Mouse (Mus musculus) heart, embryonic 12.5 days (tissue): ENCODE data around the gene Slc7a1. TPM values are rescaled to one million over a fixed set of nuclear protein-coding genes. Genes with fewer than 3 reads are reported as not detected.
A peak's percentile ranks its signal among the peaks of the same experiment; 100 is the strongest.

ENCODE experiments used
- ATAC-seq: fragments of 200-750 bp; cut with Nextera tagmentation; 2 replicates; pipeline ENCODE4 v1.8.0; 2017; ENCODE audit warnings: moderate TSS enrichment, moderate library complexity; ENCODE audit not compliant: insufficient number of reproducible peaks, low FRiP score
- H3K27ac ChIP-seq: fragments of 300-500 bp; sonication (generic); 2 replicates; pipeline ENCODE4 v1.5.1; 2016; ENCODE audit warnings: mild to moderate bottlenecking, moderate library complexity; ENCODE audit not compliant: poor library complexity, severe bottlenecking
- H3K27me3 ChIP-seq: fragments of 300-500 bp; sonication (generic); replicated peaks from 2 replicates; pipeline ENCODE4 v1.6.1; 2016; ENCODE audit warnings: mild to moderate bottlenecking, moderate library complexity
- H3K36me3 ChIP-seq: fragments of 300-500 bp; sonication (generic); 2 replicates; pipeline ENCODE4 v1.6.1; 2016; ENCODE audit warnings: mild to moderate bottlenecking, moderate library complexity
- H3K4me1 ChIP-seq: fragments of 300-500 bp; sonication (generic); replicated peaks from 2 replicates; pipeline ENCODE4 v1.6.1; 2016; ENCODE audit warnings: mild to moderate bottlenecking
- H3K4me2 ChIP-seq: fragments of 300-500 bp; sonication (generic); 2 replicates; pipeline ENCODE4 v1.6.1; 2016; ENCODE audit warnings: mild to moderate bottlenecking, moderate library complexity
- H3K4me3 ChIP-seq: fragments of 300-500 bp; sonication (generic); 2 replicates; pipeline ENCODE4 v1.5.1; 2016; ENCODE audit warnings: mild to moderate bottlenecking
- H3K9ac ChIP-seq: fragments of 300-500 bp; sonication (generic); 2 replicates; pipeline ENCODE4 v1.6.1; 2016; ENCODE audit warnings: mild to moderate bottlenecking, moderate library complexity
- H3K9me3 ChIP-seq: fragments of 300-500 bp; sonication (generic); replicated peaks from 2 replicates; pipeline ENCODE4 v1.6.1; 2016; ENCODE audit warnings: mild to moderate bottlenecking, moderate library complexity
- WGBS: fragments of 180-500 bp; shearing (Covaris S2); methylation state at CpG from one replicate; pipeline ENCODE4 v1.1.7; 2016; 5-methylcytosine and 5-hydroxymethylcytosine counted together
- polyA plus RNA-seq: library from polyadenylated mRNA; unstranded; fragments of >200 nt; fragmentation: Nextera tagmentation; extraction: Ambion mirVana; gene quantifications from 2 replicates; pipeline ENCODE4 v1.2.1, GENCODE M21; 2016

The Slc7a1 gene
- polyA plus RNA-seq, 1 experiment from 2014 or later = 24.0 TPM

DNA sequence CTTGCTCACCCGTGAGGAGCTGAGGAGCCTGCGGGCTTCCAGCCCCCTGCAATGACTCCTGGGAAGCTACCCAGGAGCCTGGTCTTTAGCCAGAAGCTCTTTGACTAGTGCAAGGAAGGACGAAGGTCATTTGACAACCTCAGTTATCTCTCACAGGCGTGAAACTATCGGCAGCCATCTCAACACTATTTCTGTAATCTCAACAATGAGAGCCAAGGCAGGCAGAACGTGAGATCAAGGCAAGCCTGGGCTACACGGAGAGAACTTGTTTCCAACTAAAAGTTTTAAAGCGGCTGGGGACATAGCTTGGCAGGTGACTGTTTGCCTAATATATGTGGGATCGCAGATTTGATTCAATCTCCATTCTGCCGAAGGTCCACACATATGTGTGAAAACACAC lies 16.8 kb upstream of the Slc7a1 start:
- no peak overlapping the region for H3K27ac ChIP-seq
- no peak for ATAC-seq
- 36% methylated on average over 10 of the region's 10 CpGs for WGBS

DNA sequence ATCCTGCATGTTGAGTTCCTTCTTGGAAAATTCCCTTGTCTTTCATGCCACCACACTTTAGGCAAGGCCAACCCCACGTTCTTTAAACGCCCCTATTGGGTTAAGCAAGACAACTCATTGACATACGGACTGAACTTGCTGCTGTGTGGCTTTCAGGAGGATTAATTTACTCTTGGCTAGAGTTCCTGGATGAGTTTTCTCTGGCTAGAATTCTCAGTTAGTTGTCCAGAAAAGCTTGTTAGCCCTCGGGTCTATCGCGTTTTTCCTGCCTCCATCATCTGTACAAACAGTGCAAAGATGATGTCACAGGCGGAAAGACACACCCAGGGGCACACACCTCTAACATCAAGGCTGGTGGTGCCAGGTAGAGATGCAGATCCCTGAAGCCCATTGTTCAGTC lies 14.5 kb upstream of the Slc7a1 start:
- Histone ChIP-seq H3K36me3 (no peaks in the 10 kb centered on the region), H3K27ac (no peak overlapping the region), H3K9ac (no peak overlapping the region), H3K4me1 (peaks cover 17% of the 10 kb centered on the region), H3K9me3 (no peaks in the 10 kb centered on the region), H3K4me2 (no peak overlapping the region), H3K27me3 (no peaks in the 10 kb centered on the region), H3K4me3 (no peak overlapping the region)
- no peak for ATAC-seq
- WGBS = 33% methylated on average over 7 of the region's 7 CpGs

More for the DNA sequence above, 16.8 kb upstream of the Slc7a1 start:
- H3K4me3 ChIP-seq = no peak overlapping the region
- no peaks in the 10 kb centered on the region for H3K27me3 ChIP-seq
- 0 out of 2 replicates have a peak, but pooled peaks cover 3% of the 10 kb centered on the region for H3K9me3 ChIP-seq
- H3K9ac ChIP-seq = no peak overlapping the region
- H3K4me1 ChIP-seq = peaks cover 10% of the 10 kb centered on the region
- no peak overlapping the region for H3K4me2 ChIP-seq
- H3K36me3 ChIP-seq = no peaks in the 10 kb centered on the region

DNA sequence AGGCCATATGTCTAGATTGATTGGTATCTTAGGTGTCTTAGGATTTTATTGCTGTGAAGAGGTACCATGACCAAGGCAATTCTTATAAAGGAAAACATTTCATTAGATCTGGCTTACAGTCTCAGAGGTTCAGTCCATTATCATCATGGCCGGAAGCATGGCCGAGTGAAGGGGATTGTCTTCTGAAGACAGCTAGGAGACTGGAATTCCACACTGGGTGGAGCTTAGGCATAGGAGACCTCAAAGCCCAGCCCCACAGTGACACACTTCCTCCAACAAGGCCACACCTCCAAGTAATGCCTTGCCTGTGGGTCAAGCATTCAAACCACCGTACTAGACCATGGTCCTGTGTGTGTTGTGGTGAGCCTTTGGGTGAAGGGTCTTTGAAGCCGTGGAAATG lies 12.8 kb upstream of the Slc7a1 start:
- Histone ChIP-seq H3K27ac (no peak overlapping the region), H3K36me3 (no peaks in the 10 kb centered on the region), H3K4me3 (no peak overlapping the region), H3K4me1 (peaks cover 17% of the 10 kb centered on the region), H3K4me2 (no peak overlapping the region), H3K9me3 (no peaks in the 10 kb centered on the region), H3K9ac (no peak overlapping the region), H3K27me3 (no peaks in the 10 kb centered on the region)
- ATAC-seq = no peak
- 89% methylated on average over 4 of the region's 4 CpGs for WGBS

DNA sequence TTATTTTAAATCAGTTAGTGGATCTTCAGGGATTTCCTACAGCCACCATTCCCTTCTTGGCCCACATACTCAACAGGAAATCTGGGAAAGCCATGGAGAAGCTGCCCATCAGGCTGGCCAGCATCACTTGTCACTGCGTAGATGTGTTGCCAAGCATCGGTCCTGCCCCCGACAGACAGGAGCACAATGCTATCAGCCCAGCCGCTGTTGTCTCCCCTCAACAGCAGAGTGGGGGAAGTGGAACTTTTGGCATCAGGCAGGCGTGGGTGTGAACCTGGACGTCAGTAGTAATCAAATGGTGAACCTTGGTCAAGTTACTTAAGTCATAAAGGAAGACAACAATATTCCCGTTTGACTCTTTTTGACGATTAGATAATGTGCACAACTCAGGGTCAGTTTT lies 9.8 kb upstream of the Slc7a1 start:
- H3K4me3 ChIP-seq = no peak overlapping the region
- WGBS = 36% methylated on average over 8 of the region's 8 CpGs
- H3K27ac ChIP-seq = no peak overlapping the region
- H3K36me3 ChIP-seq = no peaks in the 10 kb centered on the region
- H3K9ac ChIP-seq = no peak overlapping the region
- no peaks in the 10 kb centered on the region for H3K27me3 ChIP-seq
- H3K4me2 ChIP-seq = no peak overlapping the region
- no peaks in the 10 kb centered on the region; the same call in 1 of the 2 replicates for H3K9me3 ChIP-seq
- peak; percentile 74 for ATAC-seq
- H3K4me1 ChIP-seq = peaks cover 8% of the 10 kb centered on the region; the same call in 1 of the 2 replicates

DNA sequence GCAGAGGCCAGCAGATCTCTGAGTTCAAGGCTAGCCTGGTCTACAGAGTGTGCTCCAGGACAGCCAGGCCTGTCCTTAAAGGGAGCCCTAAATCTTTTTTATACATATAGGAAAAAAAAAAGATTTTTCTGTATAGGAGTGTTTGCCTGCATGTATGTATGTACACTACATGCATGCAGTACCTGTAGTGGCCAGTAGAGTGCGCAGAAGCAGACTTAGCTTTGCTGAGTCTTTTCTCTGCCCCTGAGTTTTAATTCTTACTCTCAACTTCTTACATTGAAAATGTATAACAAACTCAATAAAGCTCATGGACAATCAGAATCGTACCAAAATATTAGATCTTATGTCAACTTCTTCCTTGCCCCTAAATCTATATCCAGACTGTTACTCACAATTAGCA lies 7.2 kb upstream of the Slc7a1 start:
- Histone ChIP-seq H3K4me3 (no peak overlapping the region), H3K9me3 (peaks cover 5% of the 10 kb centered on the region; the same call in 1 of the 2 replicates), H3K27ac (no peak overlapping the region), H3K4me1 (peaks cover 8% of the 10 kb centered on the region; the same call in 1 of the 2 replicates), H3K4me2 (no peak overlapping the region), H3K27me3 (no peaks in the 10 kb centered on the region), H3K36me3 (no peaks in the 10 kb centered on the region), H3K9ac (no peak overlapping the region)
- ATAC-seq = no peak
- 84% methylated on average over 2 of the region's 2 CpGs for WGBS

DNA sequence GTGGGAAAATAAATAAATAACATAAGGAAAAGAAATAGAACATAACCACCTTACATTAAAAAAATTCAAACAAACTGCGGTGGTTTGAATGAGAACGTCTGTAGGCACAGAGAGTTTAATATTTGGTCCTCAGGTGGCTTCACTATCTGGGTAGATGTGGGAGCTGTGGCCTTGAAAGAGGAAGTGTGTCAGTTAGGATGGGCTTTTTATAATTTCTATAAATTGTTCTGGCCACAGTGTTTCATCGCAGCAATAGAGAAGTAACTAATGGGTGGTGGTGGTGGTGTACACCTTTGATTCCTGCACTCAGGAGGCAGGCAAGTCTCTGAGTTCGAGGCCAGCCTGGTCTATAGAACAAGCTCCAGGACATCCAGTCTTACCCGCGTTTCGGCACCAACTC lies 4.8 kb upstream of the Slc7a1 start:
- Histone ChIP-seq H3K4me3 (no peak overlapping the region), H3K27ac (no peak overlapping the region), H3K36me3 (no peaks in the 10 kb centered on the region), H3K27me3 (0 out of 2 replicates have a peak, but pooled peaks cover 4% of the 10 kb centered on the region), H3K9me3 (peaks cover 5% of the 10 kb centered on the region; the same call in 1 of the 2 replicates), H3K9ac (no peak overlapping the region), H3K4me2 (no peak overlapping the region), H3K4me1 (peaks cover 6% of the 10 kb centered on the region; the same call in 1 of the 2 replicates)
- WGBS = 87% methylated on average over 7 of the region's 7 CpGs
- no peak for ATAC-seq

DNA sequence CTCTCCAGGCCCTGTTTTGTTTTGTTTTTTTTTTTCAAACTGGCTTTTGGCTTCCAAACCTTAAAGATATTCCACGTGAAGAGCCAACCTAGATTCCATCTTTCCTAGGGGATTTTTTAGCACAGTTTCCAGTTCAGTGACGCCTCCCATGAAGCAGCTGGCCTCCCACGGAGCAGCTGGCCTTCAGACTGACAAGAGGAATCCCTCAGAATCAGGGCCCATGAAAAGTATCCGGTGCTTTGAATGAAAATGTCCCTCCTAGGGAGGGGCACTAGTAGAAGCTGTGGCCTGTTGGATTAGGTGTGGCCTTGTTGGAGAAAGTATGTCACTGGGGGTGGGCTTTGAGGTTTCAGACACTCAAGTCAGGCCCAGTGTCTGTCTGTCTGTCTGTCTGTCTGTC lies 2.9 kb upstream of the Slc7a1 start:
- WGBS = 54% methylated on average over 4 of the region's 4 CpGs
- Histone ChIP-seq H3K4me3 (no peak overlapping the region), H3K9me3 (peaks cover 5% of the 10 kb centered on the region; the same call in 1 of the 2 replicates), H3K27ac (no peak overlapping the region), H3K9ac (no peak overlapping the region), H3K4me2 (no peak overlapping the region), H3K4me1 (peaks cover 14% of the 10 kb centered on the region), H3K36me3 (no peaks in the 10 kb centered on the region), H3K27me3 (0 out of 2 replicates have a peak, but pooled peaks cover 4% of the 10 kb centered on the region)
- ATAC-seq = no peak

DNA sequence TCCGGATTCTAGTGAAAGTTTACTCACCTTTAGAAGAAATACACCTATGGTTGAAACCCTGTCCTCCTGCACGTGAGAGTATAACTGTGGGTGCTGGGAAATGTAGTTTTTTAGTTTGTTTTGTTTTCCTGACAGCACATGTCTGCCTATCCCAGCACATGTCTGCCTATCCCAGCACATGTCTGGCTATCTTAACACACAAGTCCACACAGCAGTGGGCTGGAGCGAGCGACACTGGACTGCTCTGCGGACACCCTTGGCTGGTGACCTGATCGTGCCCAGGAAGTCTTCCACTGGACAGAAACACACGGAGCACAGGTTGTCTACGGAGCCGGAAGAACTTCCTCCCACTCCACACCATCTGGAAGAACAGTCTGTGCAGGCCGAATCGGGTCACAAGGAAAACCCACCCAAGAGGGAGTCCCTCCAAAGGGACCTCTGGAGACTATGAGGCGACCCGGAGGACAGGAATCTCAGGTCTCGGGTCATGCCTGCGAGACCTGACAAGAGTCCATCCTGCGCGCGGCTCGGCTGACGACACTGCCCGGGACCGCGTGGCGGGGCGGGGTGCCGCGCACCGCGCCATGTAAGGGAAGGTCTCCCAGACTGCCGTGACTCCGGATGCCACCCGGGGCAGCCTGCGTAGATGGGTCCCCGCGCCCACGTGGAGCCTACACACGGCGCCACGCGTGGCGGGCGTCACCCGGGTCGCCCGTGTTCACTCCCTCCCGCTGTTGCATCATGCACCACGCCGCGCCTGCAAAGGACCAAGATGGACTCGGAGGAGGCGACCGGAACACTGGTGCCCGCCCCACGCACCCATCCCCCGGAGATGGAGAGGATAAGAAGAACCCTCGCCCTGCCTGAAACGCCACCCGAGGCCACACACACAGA lies 691 bp downstream of the Slc7a1 start:
- Histone ChIP-seq H3K4me2 (peak overlapping the region; percentile 97), H3K27ac (peak overlapping the region; percentile 75), H3K9ac (peak overlapping the region; percentile 94), H3K27me3 (0 out of 2 replicates have a peak, but pooled peaks cover 4% of the 10 kb centered on the region), H3K9me3 (0 out of 2 replicates have a peak, but pooled peaks cover 4% of the 10 kb centered on the region), H3K36me3 (peaks cover 16% of the 10 kb centered on the region; the same call in 1 of the 2 replicates), H3K4me1 (peaks cover 17% of the 10 kb centered on the region), H3K4me3 (peak overlapping the region; percentile 90)
- ATAC-seq = peak; percentile 75
- under 1% methylated on average over 58 of the region's 58 CpGs for WGBS

DNA sequence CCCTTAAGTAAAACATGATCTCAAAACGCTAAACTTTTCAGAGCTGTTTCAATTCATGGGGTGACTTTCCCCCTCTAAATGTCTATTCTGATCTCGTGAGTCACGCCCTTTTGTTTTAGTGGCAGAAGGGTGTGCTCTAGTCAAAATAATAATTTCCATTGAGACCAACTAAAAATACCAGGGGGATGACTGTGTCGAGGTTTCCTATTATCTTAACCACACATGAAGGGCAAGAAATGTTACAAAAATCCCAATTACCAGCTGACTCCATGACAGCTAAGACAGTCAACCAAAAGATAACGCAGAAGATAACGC lies 1.3 kb downstream of the Slc7a1 start:
- Histone ChIP-seq H3K4me1 (peaks cover 17% of the 10 kb centered on the region), H3K27me3 (0 out of 2 replicates have a peak, but pooled peaks cover 4% of the 10 kb centered on the region), H3K4me2 (peak overlapping the region; percentile 97), H3K9ac (0 out of 2 replicates have a peak overlapping the region, but pooled peaks have one; percentile 94), H3K9me3 (no peaks in the 10 kb centered on the region), H3K4me3 (peak overlapping the region; percentile 90), H3K36me3 (peaks cover 21% of the 10 kb centered on the region; the same call in 1 of the 2 replicates), H3K27ac (no peak overlapping the region)
- ATAC-seq = no peak
- WGBS = 46% methylated on average over 6 of the region's 6 CpGs

DNA sequence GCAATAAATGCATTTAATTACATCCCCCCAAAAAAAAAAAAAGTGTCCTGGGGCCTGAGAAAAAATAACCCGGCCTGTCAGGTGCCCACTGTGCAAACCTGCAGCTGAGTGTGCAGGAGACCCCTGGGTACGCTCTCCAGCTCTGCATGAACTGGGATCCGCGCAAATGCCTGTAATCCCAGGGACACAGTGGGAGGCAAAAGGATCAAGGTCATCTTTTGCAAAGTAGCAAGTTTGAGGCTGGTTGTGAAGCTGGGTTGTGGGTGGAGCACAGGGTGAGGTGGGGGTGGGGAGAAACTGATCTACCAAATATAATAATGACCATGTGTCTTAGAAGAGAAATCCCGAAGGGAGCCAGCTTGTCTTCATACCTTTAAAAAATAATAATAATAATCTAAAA lies 1.8 kb downstream of the Slc7a1 start:
- Histone ChIP-seq H3K27me3 (0 out of 2 replicates have a peak, but pooled peaks cover 4% of the 10 kb centered on the region), H3K4me1 (peaks cover 17% of the 10 kb centered on the region), H3K27ac (no peak overlapping the region), H3K4me2 (peak overlapping the region; percentile 97), H3K9me3 (no peaks in the 10 kb centered on the region), H3K4me3 (no peak overlapping the region), H3K9ac (no peak overlapping the region), H3K36me3 (peaks cover 26% of the 10 kb centered on the region; the same call in 1 of the 2 replicates)
- 66% methylated on average over 5 of the region's 5 CpGs for WGBS
- ATAC-seq = no peak

DNA sequence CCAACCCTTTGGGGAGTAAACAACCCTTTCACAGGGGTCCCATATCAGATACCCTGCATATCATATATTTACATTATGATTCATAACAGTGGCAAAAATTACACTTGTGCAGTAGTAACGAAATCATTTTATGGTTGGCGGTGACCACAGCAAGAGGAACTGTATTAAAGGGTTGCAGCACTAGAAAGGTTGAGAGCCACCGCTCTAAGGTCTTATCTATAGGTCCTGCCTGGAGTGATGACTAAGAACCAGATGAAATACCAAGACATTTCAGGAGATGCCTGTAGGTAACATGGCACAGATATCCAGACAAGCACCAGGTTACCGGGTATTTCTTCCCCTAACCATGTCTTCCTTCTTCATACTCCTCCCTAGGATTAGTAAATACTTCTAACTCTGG lies 2.3 kb downstream of the Slc7a1 start:
- ATAC-seq = no peak
- Histone ChIP-seq H3K9ac (no peak overlapping the region), H3K27ac (no peak overlapping the region), H3K27me3 (0 out of 2 replicates have a peak, but pooled peaks cover 4% of the 10 kb centered on the region), H3K36me3 (peaks cover 29% of the 10 kb centered on the region; the same call in 1 of the 2 replicates), H3K9me3 (no peaks in the 10 kb centered on the region), H3K4me2 (no peak overlapping the region), H3K4me3 (no peak overlapping the region), H3K4me1 (peaks cover 17% of the 10 kb centered on the region)
- 75% methylated on average over 4 of the region's 4 CpGs for WGBS
